Mouse (Mus musculus): ENCODE results near the gene Tpp2.

GRCm38 (mm10) chr1:43996914-43997589 is 63.6 kb downstream of the Tpp2 start:
- TF ChIP-seq MAX (IDR thresholded peaks at IDR 0.05; ENCODE audit: low read length) (no peak), POLR2A (IDR thresholded peaks at IDR 0.05; ENCODE audit: control insufficient read depth in 1 of 2, insufficient read depth in 1 of 2, low read depth in 1 of 2, low read length in 2 of 2, poor library complexity in 1 of 2) (no peak), CTCF (IDR thresholded peaks at IDR 0.05 in 2 of 3, conservative IDR thresholded peaks at IDR 0.05 in 1 of 3; ENCODE audit: control insufficient read depth in 1 of 3, insufficient read depth in 1 of 3, low read depth in 2 of 3, low read length in 3 of 3, poor library complexity in 1 of 3, severe bottlenecking in 1 of 3) (no peak), UBTF (IDR thresholded peaks at IDR 0.05; ENCODE audit: borderline replicate concordance, insufficient read depth, low read depth, low read length) (no peak), MEF2A (IDR thresholded peaks at IDR 0.05; ENCODE audit: extremely low read depth, insufficient replicate concordance, low read depth, low read length, poor library complexity, severe bottlenecking) (no peak), POLR2AphosphoS2 (IDR thresholded peaks at IDR 0.05; ENCODE audit: low read length) (no peak), POLR2AphosphoS5 (IDR thresholded peaks at IDR 0.05; ENCODE audit: borderline replicate concordance, low read depth, low read length) (no peak)

Data from MEL (cell line).